Mouse (Mus musculus) bone marrow, adult 2 months (tissue): ENCODE results near the gene Cnot2. TPM values are rescaled to one million over a fixed set of nuclear protein-coding genes. Genes with fewer than 3 reads are reported as not detected.
"Not testable (repeated sequence)": the region's sequence is repeated elsewhere in the genome, so short reads cannot be mapped to it uniquely, and the experiment has no call there.

Experiments
- H3K27ac ChIP-seq: fragments of 200-500 bp; 2 replicates; pipeline ENCODE4 v1.5.1; 2012; ENCODE audit warnings: low read depth, mild to moderate bottlenecking, control low read depth, inconsistent platforms, low read length; ENCODE audit not compliant: control insufficient read depth, poor library complexity, insufficient read depth
- H3K4me1 ChIP-seq: fragments of 200-500 bp; 2 replicates; pipeline ENCODE4 v1.6.1; 2011; ENCODE audit warnings: low read length; ENCODE audit not compliant: control insufficient read depth, insufficient read depth
- H3K4me3 ChIP-seq: fragments of 200-500 bp; replicated peaks from 2 replicates; pipeline ENCODE3; 2011; ENCODE audit warnings: mild to moderate bottlenecking, low read depth, low read length, control low read depth; ENCODE audit not compliant: control insufficient read depth
- CTCF ChIP-seq: fragments of 200-500 bp; IDR thresholded peaks from 2 replicates; pipeline ENCODE4 v1.5.1; 2011; ENCODE audit warnings: low read length, control low read depth; ENCODE audit not compliant: control insufficient read depth, insufficient read depth
- POLR2A ChIP-seq: fragments of 200-500 bp; IDR thresholded peaks from 2 replicates; pipeline ENCODE4 v1.6.1; 2011; ENCODE audit warnings: low read depth, mild to moderate bottlenecking, control low read depth, low read length, borderline replicate concordance; ENCODE audit not compliant: control insufficient read depth
- WGBS: fragments of 180-500 bp; shearing (Covaris S2); methylation state at CpG from one replicate; pipeline ENCODE4 v1.1.7; 2018; 5-methylcytosine and 5-hydroxymethylcytosine counted together
- polyA plus RNA-seq: library from polyadenylated mRNA; stranded (reverse); fragments of >200 nt; gene quantifications from 2 replicates; pipeline ENCODE4 v1.2.4, GENCODE M21; 2011; ENCODE audit warnings: low replicate concordance; ENCODE audit not compliant: missing spikeins, insufficient read depth, insufficient read length

Cnot2 gene
- polyA plus RNA-seq, 1 experiment, result 40.5 TPM

DNA sequence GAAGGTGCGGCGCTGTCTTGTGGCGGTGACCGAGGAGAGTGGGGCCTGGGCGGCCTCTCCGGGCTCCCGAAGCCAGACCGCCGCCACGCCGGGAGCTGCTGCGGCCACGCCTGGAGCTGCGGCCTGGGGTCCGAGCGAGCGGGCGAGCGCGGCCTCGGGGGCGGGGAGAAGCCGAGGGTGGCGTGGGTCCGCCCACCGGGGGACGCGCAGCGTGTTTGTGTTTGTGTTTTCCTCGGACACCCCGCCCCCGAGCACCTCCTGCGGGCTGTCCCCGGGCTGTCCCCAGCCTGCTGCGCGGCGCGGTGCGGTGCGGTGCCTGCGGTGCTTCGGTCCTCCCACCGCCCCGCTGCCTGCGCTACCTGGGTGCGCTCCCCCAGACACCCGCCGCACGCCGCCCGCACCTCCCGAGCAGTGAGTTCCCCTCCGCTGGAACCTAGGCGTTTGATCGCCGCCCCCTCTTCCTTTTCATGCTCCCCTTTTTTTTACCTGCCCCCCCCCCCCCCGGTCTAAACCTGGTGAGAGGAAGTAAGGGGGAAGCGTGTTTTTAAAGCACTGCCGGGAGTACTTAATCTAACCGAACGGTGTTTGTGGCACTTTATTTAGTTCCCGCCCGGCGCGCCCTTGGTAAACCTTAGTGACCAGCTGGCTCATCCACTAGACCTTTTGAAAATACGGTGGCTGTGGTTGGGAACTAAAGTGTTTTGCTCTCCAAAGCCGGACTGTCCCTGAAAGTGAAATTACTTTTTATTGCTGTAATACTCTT, 589 bp upstream of the Cnot2 start:
- TF ChIP-seq CTCF, result no peak
- TF ChIP-seq POLR2A, result no peak
- peak overlapping the region; percentile 80 for H3K4me3 ChIP-seq
- under 1% methylated on average over 67 of the region's 67 CpGs for WGBS
- H3K4me1 ChIP-seq, result peaks cover 2% of the 10 kb centered on the region; the same call in 1 of the 2 replicates
- H3K27ac ChIP-seq, result peak overlapping the region; percentile 100

DNA sequence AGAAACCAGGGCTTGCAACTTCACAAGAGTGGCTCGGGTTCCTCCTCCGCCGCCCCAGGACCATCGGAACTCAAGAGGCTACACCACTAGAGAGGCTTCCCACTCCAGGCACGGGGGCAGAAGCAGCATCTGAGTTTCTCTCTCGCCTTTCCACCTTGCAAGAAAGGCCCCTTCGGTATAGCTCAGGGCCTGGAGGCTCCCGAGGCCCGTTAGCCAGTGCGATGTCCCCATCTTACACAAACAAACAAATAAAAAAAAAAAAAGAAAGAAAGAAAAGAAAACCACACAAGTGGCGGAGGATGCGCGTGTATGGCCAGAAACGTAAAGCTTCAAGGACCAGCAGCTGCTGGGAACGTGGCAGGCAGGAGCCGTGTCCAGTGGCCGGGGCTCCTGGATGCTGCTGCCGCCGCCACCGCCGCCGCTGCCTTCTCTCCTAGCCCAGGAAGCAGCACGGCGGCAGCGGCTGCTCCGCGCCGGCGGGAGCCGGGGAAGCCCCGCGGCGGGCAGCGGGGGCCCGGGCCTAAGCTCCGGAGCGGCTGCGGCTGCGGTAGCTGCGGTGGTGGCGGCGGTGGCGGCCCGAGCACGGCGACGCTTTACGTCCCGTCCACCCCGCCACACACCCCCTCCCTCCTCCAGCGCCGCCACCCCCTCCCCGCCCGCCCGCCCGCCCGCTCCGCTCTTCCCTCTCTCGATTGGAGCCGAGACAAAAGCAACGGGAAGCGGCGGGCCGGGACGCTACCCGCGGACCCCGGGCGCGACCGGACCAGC, 536 bp downstream of the Cnot2 start:
- WGBS, result under 1% methylated on average over 59 of the region's 71 CpGs
- H3K4me3 ChIP-seq, result peak overlapping the region; percentile 80
- no peak for TF ChIP-seq CTCF
- 0 out of 2 replicates have a peak, but pooled peaks have one; percentile 12 for TF ChIP-seq POLR2A
- H3K27ac ChIP-seq, result peak overlapping the region; percentile 100
- peaks cover 2% of the 10 kb centered on the region; the same call in 1 of the 2 replicates for H3K4me1 ChIP-seq

DNA sequence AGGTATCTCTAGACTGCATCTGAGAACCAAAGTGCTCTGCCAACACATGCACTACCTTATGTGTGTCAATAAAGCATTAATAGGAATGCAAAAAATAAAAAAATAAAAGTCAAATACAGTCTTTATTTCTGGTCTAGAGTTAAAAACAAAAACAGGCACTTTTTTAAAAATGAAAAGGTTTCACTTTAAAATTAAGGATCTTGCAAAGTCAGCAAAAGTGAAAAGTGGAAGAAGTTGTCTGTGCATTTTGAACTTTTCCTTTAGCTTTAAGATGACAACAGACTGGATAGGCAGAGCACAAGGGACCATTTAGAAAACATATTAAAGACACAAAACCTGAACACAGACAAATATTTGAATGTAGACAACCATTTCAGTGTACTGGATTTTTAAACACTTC, 1.8 kb downstream of the Cnot2 start:
- no peak overlapping the region for H3K4me3 ChIP-seq
- no peak for TF ChIP-seq CTCF
- no peak for TF ChIP-seq POLR2A
- H3K27ac ChIP-seq, result no peak overlapping the region
- peaks cover 2% of the 10 kb centered on the region; the same call in 1 of the 2 replicates for H3K4me1 ChIP-seq

DNA sequence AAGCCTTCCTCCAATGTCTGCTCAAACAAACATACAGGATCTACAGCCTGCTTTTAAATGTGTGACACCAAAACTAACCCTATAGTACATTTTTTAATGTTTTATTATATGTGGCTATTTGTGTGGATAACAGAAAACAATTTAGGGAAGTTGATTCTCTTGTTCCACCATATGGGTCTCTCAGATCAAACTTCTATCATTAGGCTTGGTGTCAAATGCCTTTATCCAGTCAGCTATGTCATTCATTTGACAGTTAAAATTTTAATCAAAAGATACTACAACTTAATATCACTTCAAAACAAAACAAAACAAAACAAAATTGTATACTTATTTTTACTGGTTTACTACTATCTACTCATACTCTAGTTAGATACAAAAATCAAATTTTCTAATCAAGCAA, 2.9 kb downstream of the Cnot2 start:
- Histone ChIP-seq H3K27ac (no peak overlapping the region), H3K4me3 (no peak overlapping the region), H3K4me1 (peaks cover 2% of the 10 kb centered on the region; the same call in 1 of the 2 replicates)
- TF ChIP-seq POLR2A (no peak), CTCF (no peak)

- no peaks in the 10 kb centered on the region; the same call in 1 of the 2 replicates for H3K4me1 ChIP-seq
- no peak overlapping the region for H3K4me3 ChIP-seq
- TF ChIP-seq POLR2A (no peak), CTCF (no peak)
- WGBS, result 72% methylated on average over 3 of the region's 3 CpGs
- no peak overlapping the region for H3K27ac ChIP-seq
These were observed 4.1 kb downstream of the Cnot2 start for GRCm38 (mm10) chr10:116577181-116577580.

DNA sequence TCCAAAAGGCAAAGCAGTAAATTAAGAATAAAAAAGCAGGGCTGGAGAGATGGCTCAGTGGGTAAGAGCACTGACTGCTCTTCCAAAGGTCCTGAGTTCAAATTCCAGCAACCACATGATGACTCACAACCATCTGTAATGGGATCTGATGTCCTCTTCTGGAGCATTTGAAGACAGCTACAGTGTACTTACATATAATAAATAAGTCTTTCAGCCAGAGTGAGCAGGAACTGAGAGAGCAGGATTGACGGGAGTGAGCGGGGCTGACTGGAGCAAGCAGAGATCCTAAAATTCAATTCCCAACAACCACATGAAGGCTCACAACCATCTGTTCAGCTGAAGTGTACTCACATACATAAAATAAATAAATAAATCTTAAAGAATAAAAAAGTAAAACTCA, 5.2 kb downstream of the Cnot2 start:
- WGBS, result 88% methylated on average over 2 of the region's 2 CpGs
- not testable (repeated sequence) for H3K27ac ChIP-seq, H3K4me3 ChIP-seq, H3K4me1 ChIP-seq

DNA sequence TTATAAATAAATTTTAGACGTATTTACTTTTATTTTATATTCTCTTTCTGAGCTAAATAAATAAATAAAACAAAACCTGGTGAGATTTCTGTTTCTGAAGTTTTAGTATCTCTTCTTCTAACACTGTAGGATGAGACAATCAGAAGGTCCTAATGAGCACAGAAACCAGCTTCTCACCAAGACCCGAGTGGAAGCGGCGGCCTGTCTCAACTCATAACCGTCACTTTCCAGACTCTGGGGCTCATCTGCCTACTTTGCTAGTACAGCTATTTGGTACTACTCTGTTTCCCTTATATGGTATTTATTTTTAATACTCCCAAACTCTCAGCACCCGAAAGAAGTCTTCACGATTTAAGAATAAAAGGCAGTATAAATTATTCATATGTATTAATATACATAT, 10.8 kb downstream of the Cnot2 start:
- 87% methylated on average over 7 of the region's 7 CpGs for WGBS

GRCm38 (mm10) chr10:116568539-116568938, 12.8 kb downstream of the Cnot2 start:
- TF ChIP-seq CTCF (no peak), POLR2A (no peak)
- H3K27ac ChIP-seq, result no peak overlapping the region
- H3K4me3 ChIP-seq, result no peak overlapping the region
- WGBS, result 12% methylated on average over 1 of the region's 1 CpGs
- peaks cover 1% of the 10 kb centered on the region; the same call in 1 of the 2 replicates for H3K4me1 ChIP-seq

More for the DNA sequence above, 10.8 kb downstream of the Cnot2 start:
- Histone ChIP-seq H3K4me3 (no peak overlapping the region), H3K27ac (no peak overlapping the region), H3K4me1 (no peaks in the 10 kb centered on the region)
- TF ChIP-seq CTCF (no peak), POLR2A (no peak)
